Mouse (Mus musculus) thymus, adult 2 months (tissue): Measurements from ENCODE around the gene Tmem184a.

Experiments used
- CTCF ChIP-seq: fragments of 200-500 bp; IDR thresholded peaks from 2 replicates; pipeline ENCODE4 v1.5.1; 2012; ENCODE audit warnings: mild to moderate bottlenecking, control low read depth, low read length, moderate library complexity, borderline replicate concordance; ENCODE audit not compliant: control insufficient read depth, poor library complexity, insufficient read depth; ENCODE audit errors: extremely low read depth
- POLR2A ChIP-seq: fragments of 200-500 bp; IDR thresholded peaks from 2 replicates; pipeline ENCODE4 v1.6.1; 2012; ENCODE audit warnings: mild to moderate bottlenecking, low read length, control low read depth, moderate library complexity; ENCODE audit not compliant: control insufficient read depth, poor library complexity, insufficient read depth; ENCODE audit errors: extremely low read depth

GRCm38 (mm10) chr5:139817292-139817691 lies 2.4 kb downstream of the Tmem184a start:
- peak; percentile 65; the same call in 1 of the 2 replicates for TF ChIP-seq CTCF
- no peak for TF ChIP-seq POLR2A
